Mouse (Mus musculus): ENCODE data around the gene Slc17a1. TPM values are rescaled to one million over a fixed set of nuclear protein-coding genes. Genes with fewer than 3 reads are reported as not detected.
A peak's percentile ranks its signal among the peaks of the same experiment; 100 is the strongest.

Gene Slc17a1
- polyA plus RNA-seq, 1 experiment from 2014 or later, result not detected

DNA sequence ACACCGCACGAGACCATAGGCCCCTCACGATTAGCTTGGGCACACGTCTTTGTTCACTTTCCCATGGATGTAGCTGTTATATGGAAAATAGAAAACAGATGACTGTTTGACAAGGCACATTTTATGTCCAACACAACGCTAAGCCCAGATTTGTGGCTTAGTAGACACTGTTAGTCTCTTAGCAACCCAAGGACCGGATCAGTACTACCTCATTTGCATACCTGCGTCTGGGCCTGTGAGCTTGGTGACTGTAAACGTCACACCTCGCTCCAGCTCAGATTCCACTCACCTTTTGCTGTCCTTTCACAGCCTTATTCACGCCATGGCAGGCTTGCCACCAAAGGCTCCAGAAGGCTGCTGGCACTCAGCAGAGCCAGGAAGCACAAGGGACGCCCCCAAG, 63.4 kb downstream of the Slc17a1 start:
- no peak for ATAC-seq
- no peak for DNase-seq (ENCODE audit: low spot score)
- Histone ChIP-seq H3K4me2 (ENCODE audit: low read length) (no peak overlapping the region), H3K27ac (ENCODE audit: low read depth, low read length) (no peak overlapping the region), H3K36me3 (ENCODE audit: control insufficient read depth, insufficient read depth, low read length) (no peaks in the 10 kb centered on the region), H3K4me3 (ENCODE audit: low read depth, low read length) (no peak overlapping the region), H3K4me1 (ENCODE audit: control insufficient read depth, insufficient read depth, low read length) (no peaks in the 10 kb centered on the region), H3K9me3 (replicated peaks; ENCODE audit: control insufficient read depth, low read length) (no peaks in the 10 kb centered on the region), H3K27me3 (replicated peaks; ENCODE audit: control insufficient read depth, insufficient read depth, low read length) (no peaks in the 10 kb centered on the region), H3K9ac (ENCODE audit: low read length) (no peak overlapping the region)
- 78% methylated on average over 11 of the region's 11 CpGs for WGBS

GRCm38 (mm10) chr13:23933421-23934210, 66.1 kb downstream of the Slc17a1 start, which contains the start of gene Hist1h2ba:
Hist1h2ba (minus strand) TSS chr13:23934156.
- no peaks in the 10 kb centered on the region for H3K27me3 ChIP-seq (replicated peaks; ENCODE audit: control insufficient read depth, insufficient read depth, low read length)
- H3K9me3 ChIP-seq (replicated peaks; ENCODE audit: control insufficient read depth, low read length), result no peaks in the 10 kb centered on the region
- H3K4me3 ChIP-seq (ENCODE audit: low read depth, low read length), result no peak within 1 kb of the TSS
- H3K27ac ChIP-seq (ENCODE audit: low read depth, low read length), result no peak within 1 kb of the TSS
- H3K9ac ChIP-seq (ENCODE audit: low read length), result no peak within 1 kb of the TSS
- H3K4me1 ChIP-seq (ENCODE audit: control insufficient read depth, insufficient read depth, low read length), result no peaks in the 10 kb centered on the region; the same call in 1 of the 2 replicates
- DNase-seq (ENCODE audit: low spot score) (no peak), ATAC-seq (no peak)
- no peak within 1 kb of the TSS for H3K4me2 ChIP-seq (ENCODE audit: low read length)
- 96% methylated on average over 33 of the region's 39 CpGs for WGBS
- H3K36me3 ChIP-seq (ENCODE audit: control insufficient read depth, insufficient read depth, low read length), result no peaks in the 10 kb centered on the region

DNA sequence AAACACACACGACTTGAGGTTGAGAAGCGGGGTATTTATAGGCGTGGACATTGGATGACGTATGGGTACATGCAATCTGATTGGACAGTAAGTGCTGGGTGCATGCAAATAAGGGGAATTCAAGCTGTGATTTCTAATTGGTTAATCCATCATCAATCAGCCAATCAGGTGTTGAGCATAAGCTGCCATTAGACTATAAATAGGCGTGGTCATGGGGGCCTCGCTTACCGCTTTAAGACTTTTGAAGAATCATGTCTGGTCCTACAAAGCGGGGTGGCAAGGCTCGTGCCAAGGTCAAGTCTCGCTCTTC, 66.6 kb downstream of the Slc17a1 start, which contains the start of gene Hist1h2aa:
Gene Hist1h2aa, plus strand, starts transcription at position 252 of the 310 bp plus-strand sequence.
- WGBS, result 96% methylated on average over 10 of the region's 10 CpGs
- DNase-seq (ENCODE audit: low spot score) (no peak), ATAC-seq (no peak)
- Histone ChIP-seq H3K9me3 (replicated peaks; ENCODE audit: control insufficient read depth, low read length) (no peaks in the 10 kb centered on the region), H3K27me3 (replicated peaks; ENCODE audit: control insufficient read depth, insufficient read depth, low read length) (no peaks in the 10 kb centered on the region), H3K4me2 (ENCODE audit: low read length) (no peak within 1 kb of the TSS), H3K4me1 (ENCODE audit: control insufficient read depth, insufficient read depth, low read length) (no peaks in the 10 kb centered on the region; the same call in 1 of the 2 replicates), H3K9ac (ENCODE audit: low read length) (no peak within 1 kb of the TSS), H3K27ac (ENCODE audit: low read depth, low read length) (no peak within 1 kb of the TSS), H3K4me3 (ENCODE audit: low read depth, low read length) (no peak within 1 kb of the TSS), H3K36me3 (ENCODE audit: control insufficient read depth, insufficient read depth, low read length) (no peaks in the 10 kb centered on the region)

- WGBS, result 88% methylated on average over 1 of the region's 1 CpGs
- ATAC-seq, result peak; percentile 52; the same call in 1 of the 2 replicates
Observed at GRCm38 (mm10) chr13:23938699-23939098, 71.1 kb downstream of the Slc17a1 start.

GRCm38 (mm10) chr13:23940291-23940690, 72.7 kb downstream of the Slc17a1 start:
- no peak for ATAC-seq
- no peak overlapping the region for H3K4me2 ChIP-seq (ENCODE audit: low read length)
- no peaks in the 10 kb centered on the region for H3K27me3 ChIP-seq (replicated peaks; ENCODE audit: control insufficient read depth, insufficient read depth, low read length)
- 49% methylated on average over 6 of the region's 6 CpGs for WGBS
- no peaks in the 10 kb centered on the region for H3K9me3 ChIP-seq (replicated peaks; ENCODE audit: control insufficient read depth, low read length)
- no peak overlapping the region for H3K27ac ChIP-seq (ENCODE audit: low read depth, low read length)
- no peaks in the 10 kb centered on the region; the same call in 1 of the 2 replicates for H3K4me1 ChIP-seq (ENCODE audit: control insufficient read depth, insufficient read depth, low read length)
- no peak overlapping the region for H3K4me3 ChIP-seq (ENCODE audit: low read depth, low read length)
- no peak overlapping the region for H3K9ac ChIP-seq (ENCODE audit: low read length)
- DNase-seq (ENCODE audit: low spot score), result no peak
- no peaks in the 10 kb centered on the region for H3K36me3 ChIP-seq (ENCODE audit: control insufficient read depth, insufficient read depth, low read length)

More at GRCm38 (mm10) chr13:23938699-23939098, 71.1 kb downstream of the Slc17a1 start:
- H3K4me2 ChIP-seq (ENCODE audit: low read length), result no peak overlapping the region
- H3K27me3 ChIP-seq (replicated peaks; ENCODE audit: control insufficient read depth, insufficient read depth, low read length), result no peaks in the 10 kb centered on the region
- DNase-seq (ENCODE audit: low spot score), result peak; percentile 70
- no peak overlapping the region for H3K27ac ChIP-seq (ENCODE audit: low read depth, low read length)
- no peak overlapping the region for H3K4me3 ChIP-seq (ENCODE audit: low read depth, low read length)
- H3K9ac ChIP-seq (ENCODE audit: low read length), result no peak overlapping the region
- H3K4me1 ChIP-seq (ENCODE audit: control insufficient read depth, insufficient read depth, low read length), result no peaks in the 10 kb centered on the region; the same call in 1 of the 2 replicates
- no peaks in the 10 kb centered on the region for H3K9me3 ChIP-seq (replicated peaks; ENCODE audit: control insufficient read depth, low read length)
- no peaks in the 10 kb centered on the region for H3K36me3 ChIP-seq (ENCODE audit: control insufficient read depth, insufficient read depth, low read length)

GRCm38 (mm10) chr13:23942861-23943260, 75.3 kb downstream of the Slc17a1 start:
- Histone ChIP-seq H3K27me3 (replicated peaks; ENCODE audit: control insufficient read depth, insufficient read depth, low read length) (no peaks in the 10 kb centered on the region), H3K9ac (ENCODE audit: low read length) (no peak overlapping the region), H3K4me3 (ENCODE audit: low read depth, low read length) (no peak overlapping the region), H3K36me3 (ENCODE audit: control insufficient read depth, insufficient read depth, low read length) (no peaks in the 10 kb centered on the region), H3K9me3 (replicated peaks; ENCODE audit: control insufficient read depth, low read length) (no peaks in the 10 kb centered on the region), H3K4me2 (ENCODE audit: low read length) (no peak overlapping the region), H3K27ac (ENCODE audit: low read depth, low read length) (no peak overlapping the region), H3K4me1 (ENCODE audit: control insufficient read depth, insufficient read depth, low read length) (no peaks in the 10 kb centered on the region; the same call in 1 of the 2 replicates)
- WGBS, result 56% methylated on average over 2 of the region's 2 CpGs
- ATAC-seq (no peak), DNase-seq (ENCODE audit: low spot score) (peak; percentile 19)

Small RNA genes within 50 kb of the gene (microRNA-seq; reads per million reads assigned to microRNA genes)
- gene Gm44344, result not detected

Other genes with a start within 250 kb of the Slc17a1 start
- 1.2 and 1.8 TPM in 2 replicates for gene Hist1h2be, start 246.6 kb upstream of the Slc17a1 start, polyA plus RNA-seq (2014; fragmentation: Nextera tagmentation; extraction: Ambion mirVana)
- gene Hist1h1e, start 245.2 kb upstream of the Slc17a1 start, polyA plus RNA-seq (2014; fragmentation: Nextera tagmentation; extraction: Ambion mirVana), result 12.2 and 17.8 TPM in 2 replicates
- gene Hist1h2ac, start 183.8 kb upstream of the Slc17a1 start, polyA plus RNA-seq (2014; fragmentation: Nextera tagmentation; extraction: Ambion mirVana), result 0.91 and 1.3 TPM in 2 replicates
- gene Hist1h2bc, start 183.6 kb upstream of the Slc17a1 start, polyA plus RNA-seq (2014; fragmentation: Nextera tagmentation; extraction: Ambion mirVana), result 32.2 and 39.5 TPM in 2 replicates
- gene Hist1h1t, start 171.9 kb upstream of the Slc17a1 start, polyA plus RNA-seq (2014; fragmentation: Nextera tagmentation; extraction: Ambion mirVana), result not detected in 2 replicates
- gene Hist1h4c, start 169.3 kb upstream of the Slc17a1 start, polyA plus RNA-seq (2014; fragmentation: Nextera tagmentation; extraction: Ambion mirVana), result 2.9 and 6.5 TPM in 2 replicates
- 3.5 and 4.7 TPM in 2 replicates for gene Hfe, start 156.9 kb upstream of the Slc17a1 start, polyA plus RNA-seq (2014; fragmentation: Nextera tagmentation; extraction: Ambion mirVana)
- 16.9 and 25.2 TPM in 2 replicates for gene Hist1h1c, start 128.9 kb upstream of the Slc17a1 start, polyA plus RNA-seq (2014; fragmentation: Nextera tagmentation; extraction: Ambion mirVana)
- 2.4 and 5.9 TPM in 2 replicates for gene Hist1h3c, start 122.1 kb upstream of the Slc17a1 start, polyA plus RNA-seq (2014; fragmentation: Nextera tagmentation; extraction: Ambion mirVana)
- gene Hist1h2bb, start 121.0 kb upstream of the Slc17a1 start, polyA plus RNA-seq (2014; fragmentation: Nextera tagmentation; extraction: Ambion mirVana), result 1.3 and 1.5 TPM in 2 replicates
- gene Hist1h2ab, start 116.6 kb upstream of the Slc17a1 start, polyA plus RNA-seq (2014; fragmentation: Nextera tagmentation; extraction: Ambion mirVana), result 27.8 and 49.2 TPM in 2 replicates
- 2.3 and 9.6 TPM in 2 replicates for gene Hist1h3b, start 115.5 kb upstream of the Slc17a1 start, polyA plus RNA-seq (2014; fragmentation: Nextera tagmentation; extraction: Ambion mirVana)
- gene Hist1h4b, start 110.7 kb upstream of the Slc17a1 start, polyA plus RNA-seq (2014; fragmentation: Nextera tagmentation; extraction: Ambion mirVana), result 3.5 and 4.7 TPM in 2 replicates
- gene Hist1h4a, start 106.5 kb upstream of the Slc17a1 start, polyA plus RNA-seq (2014; fragmentation: Nextera tagmentation; extraction: Ambion mirVana), result 0.97 TPM in 1 of 2 replicates, not detected in the other
- gene Hist1h3a, start 105.4 kb upstream of the Slc17a1 start, polyA plus RNA-seq (2014; fragmentation: Nextera tagmentation; extraction: Ambion mirVana), result 2.0 and 4.7 TPM in 2 replicates
- gene Hist1h1a, start 104.1 kb upstream of the Slc17a1 start, polyA plus RNA-seq (2014; fragmentation: Nextera tagmentation; extraction: Ambion mirVana), result 2.3 and 2.4 TPM in 2 replicates
- not detected in 2 replicates for gene Trim38, start 97.8 kb upstream of the Slc17a1 start, polyA plus RNA-seq (2014; fragmentation: Nextera tagmentation; extraction: Ambion mirVana)
- not detected in 2 replicates for gene Slc17a2, start 60.8 kb upstream of the Slc17a1 start, polyA plus RNA-seq (2014; fragmentation: Nextera tagmentation; extraction: Ambion mirVana)
- not detected in 2 replicates for gene Slc17a3, start 28.3 kb upstream of the Slc17a1 start, polyA plus RNA-seq (2014; fragmentation: Nextera tagmentation; extraction: Ambion mirVana)
- not detected in 2 replicates for gene Slc17a4, start 47.3 kb downstream of the Slc17a1 start, polyA plus RNA-seq (2014; fragmentation: Nextera tagmentation; extraction: Ambion mirVana)
- not detected in 2 replicates for gene Hist1h2ba, start 66.4 kb downstream of the Slc17a1 start, polyA plus RNA-seq (2014; fragmentation: Nextera tagmentation; extraction: Ambion mirVana)
- not detected in 2 replicates for gene Hist1h2aa, start 66.7 kb downstream of the Slc17a1 start, polyA plus RNA-seq (2014; fragmentation: Nextera tagmentation; extraction: Ambion mirVana)
- 4.2 and 5.3 TPM in 2 replicates for gene Scgn, start 123.5 kb downstream of the Slc17a1 start, polyA plus RNA-seq (2014; fragmentation: Nextera tagmentation; extraction: Ambion mirVana)

All from forebrain, embryonic 14.5 days (tissue).